Mouse (Mus musculus): ENCODE data around the gene Unc119. TPM values are rescaled to one million over a fixed set of nuclear protein-coding genes. Genes with fewer than 3 reads are reported as not detected.

Gene Unc119
- total RNA-seq, 2 experiments from 2014 or later, result 4.2 to 4.6 TPM

Other genes starting within 250 kb of the Unc119 start
- 10 to 100 TPM; 10.8 to 12.3 TPM for gene Fam222b, start 248.8 kb upstream of the Unc119 start, total RNA-seq (2021)
- gene Traf4, start 177.9 kb upstream of the Unc119 start, total RNA-seq (2021), result 1 to 10 TPM; 4.6 to 6.7 TPM
- 1 to 10 TPM; 2.5 to 2.6 TPM for gene Nek8, start 166.8 kb upstream of the Unc119 start, total RNA-seq (2021)
- 1 to 10 TPM; 5.5 to 7.2 TPM for gene Tlcd1, start 166.8 kb upstream of the Unc119 start, total RNA-seq (2021)
- gene Rpl23a, start 159.9 kb upstream of the Unc119 start, total RNA-seq (2021), result 100 to 1,000 TPM; 776 to 853 TPM
- 10 to 100 TPM; 11.2 to 12.2 TPM for gene Rab34, start 155.1 kb upstream of the Unc119 start, total RNA-seq (2021)
- gene Proca1, start 150.1 kb upstream of the Unc119 start, total RNA-seq (2021), result 1 to 10 TPM in 1 of 2 experiments, under 1 TPM in 1; 0.31 to 1.1 TPM
- 10 to 100 TPM; 47.5 to 48.0 TPM for gene Sdf2, start 97.7 kb upstream of the Unc119 start, total RNA-seq (2021)
- gene Supt6, start 97.5 kb upstream of the Unc119 start, total RNA-seq (2021), result 10 to 100 TPM; 26.9 to 28.1 TPM
- gene 2610507B11Rik, start 81.7 kb upstream of the Unc119 start, total RNA-seq (2021), result 100 to 1,000 TPM; 190 to 210 TPM
- gene BC030499, start 52.6 kb upstream of the Unc119 start, total RNA-seq (2021), result 1 to 10 TPM in 1 of 2 experiments, under 1 TPM in 1; 0.98 to 1.5 TPM
- under 1 TPM; 0.62 to 0.67 TPM for gene Spag5, start 42.0 kb upstream of the Unc119 start, total RNA-seq (2021)
- gene Aldoc, start 20.5 kb upstream of the Unc119 start, total RNA-seq (2021), result under 1 TPM; 0.50 to 0.52 TPM
- 10 to 100 TPM; 23.0 to 23.6 TPM for gene Pigs, start 15.1 kb upstream of the Unc119 start, total RNA-seq (2021)
- not detected for gene Foxn1, start 43.1 kb downstream of the Unc119 start, total RNA-seq (2021)
- not detected for gene Slc13a2, start 78.7 kb downstream of the Unc119 start, total RNA-seq (2021)
- 1 to 10 TPM; 1.4 to 2.3 TPM for gene Slc46a1, start 122.2 kb downstream of the Unc119 start, total RNA-seq (2021)
- under 1 TPM; 0.34 to 0.39 TPM for gene Sarm1, start 154.3 kb downstream of the Unc119 start, total RNA-seq (2021)
- gene Vtn, start 155.6 kb downstream of the Unc119 start, total RNA-seq (2021), result 10 to 100 TPM; 22.0 to 25.7 TPM
- not detected for gene Sebox, start 160.0 kb downstream of the Unc119 start, total RNA-seq (2021)
- 10 to 100 TPM; 10.5 to 10.8 TPM for gene Tmem199, start 168.7 kb downstream of the Unc119 start, total RNA-seq (2021)
- 100 to 1,000 TPM; 152 to 154 TPM for gene Poldip2, start 168.7 kb downstream of the Unc119 start, total RNA-seq (2021)
- 10 to 100 TPM; 39.1 to 41.9 TPM for gene Tnfaip1, start 192.8 kb downstream of the Unc119 start, total RNA-seq (2021)
- gene Ift20, start 192.9 kb downstream of the Unc119 start, total RNA-seq (2021), result 10 to 100 TPM; 39.0 to 45.5 TPM
- gene Tmem97, start 207.3 kb downstream of the Unc119 start, total RNA-seq (2021), result 1 to 10 TPM; 5.3 to 5.5 TPM